Mouse (Mus musculus) spleen, postnatal 0 days (tissue): ENCODE measurements around the gene Olfr517. TPM values are rescaled to one million over a fixed set of nuclear protein-coding genes. Genes with fewer than 3 reads are reported as not detected.

ENCODE experiments used
- polyA plus RNA-seq: library from polyadenylated mRNA; unstranded; fragments of >200 nt; fragmentation: Nextera tagmentation; extraction: Ambion mirVana; gene quantifications from 2 replicates; pipeline ENCODE4 v1.2.1, GENCODE M21; 2015

Gene Olfr517
- polyA plus RNA-seq: not detected in 2 replicates

DNA sequence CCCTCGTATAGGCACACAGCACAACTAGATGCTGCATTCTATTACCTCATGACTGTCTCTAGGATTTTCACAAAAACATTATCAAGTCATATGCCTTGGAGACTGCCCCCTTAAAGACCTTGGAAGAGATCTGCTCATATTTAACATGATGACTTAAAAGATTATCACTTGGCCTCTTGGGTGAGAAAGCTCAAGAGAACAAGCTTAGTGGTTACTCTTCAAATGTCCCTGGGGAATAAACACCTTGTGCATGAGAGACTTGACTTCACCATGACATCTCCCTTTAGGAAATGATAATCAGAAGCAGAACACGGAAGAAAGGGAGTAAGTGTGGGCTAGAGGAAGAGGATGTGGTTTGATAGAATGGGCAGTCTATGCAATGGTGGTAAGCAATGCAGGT, at the start of gene Olfr517:
TSS of gene Olfr517 (minus strand) at position 101 of the 400 bp plus-strand sequence.

DNA sequence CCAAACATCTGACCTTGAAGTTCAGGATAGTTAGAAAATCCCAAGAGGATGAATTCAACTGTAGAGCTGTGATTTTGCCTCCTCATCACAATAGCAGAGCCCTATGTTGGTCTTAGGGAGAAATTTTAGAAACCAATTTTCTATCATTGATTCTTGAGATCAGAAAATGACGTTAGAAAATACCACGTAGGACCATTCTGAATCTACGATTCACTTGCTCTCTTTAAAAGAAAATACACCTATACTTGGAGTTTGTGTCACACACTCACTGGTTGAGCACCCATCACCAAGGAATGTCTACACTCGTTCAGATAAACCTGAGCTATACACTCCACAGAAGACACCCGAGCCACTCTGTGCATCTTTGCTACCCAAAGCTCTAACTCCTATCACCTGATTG, 22.1 kb upstream of the Olfr517 start, which contains the start of gene Olfr519:
TSS of gene Olfr519 (minus strand) at position 101 of the 400 bp plus-strand sequence.

DNA sequence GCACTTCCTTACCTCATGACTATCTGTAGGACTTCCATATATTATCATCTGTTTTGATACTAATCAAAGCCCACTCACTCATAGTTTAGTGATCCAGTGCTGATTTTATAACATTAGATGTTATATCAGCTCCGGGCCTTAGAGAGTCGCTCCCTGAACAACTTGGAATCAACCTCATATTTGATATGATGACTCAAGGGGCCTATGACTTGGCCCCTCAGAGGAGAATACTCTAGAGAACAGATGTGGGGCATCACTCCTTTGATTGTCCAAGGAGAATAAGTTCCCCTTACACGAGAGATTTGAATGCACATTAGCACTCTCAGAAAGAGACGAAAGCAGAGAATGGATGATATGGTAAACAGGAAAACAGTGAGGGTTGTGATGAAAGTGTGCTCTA, 12.7 kb upstream of the Olfr517 start, which contains the start of gene Olfr518:
TSS of gene Olfr518 (minus strand) at position 101 of the 400 bp plus-strand sequence.

DNA sequence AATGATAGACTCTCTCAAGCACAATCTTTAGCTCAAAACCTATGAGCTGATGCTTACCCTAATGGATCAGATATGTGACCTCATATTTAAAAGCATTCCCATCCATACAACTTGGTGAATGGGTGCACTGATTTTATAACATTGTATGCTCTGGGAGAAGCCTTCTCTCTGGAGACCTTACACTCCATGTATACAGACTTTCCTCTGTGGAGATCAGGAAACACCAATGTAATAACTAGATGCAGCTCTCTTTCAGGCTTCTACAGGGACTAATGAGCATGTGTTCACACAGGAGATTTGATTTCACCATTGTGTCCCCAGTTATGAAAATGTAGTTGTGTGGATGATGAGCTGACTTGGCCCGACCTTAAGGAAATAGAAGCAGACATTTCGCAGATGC, 21.8 kb downstream of the Olfr517 start, which contains the start of gene Olfr516:
TSS of gene Olfr516 (minus strand) at position 101 of the 400 bp plus-strand sequence.

DNA sequence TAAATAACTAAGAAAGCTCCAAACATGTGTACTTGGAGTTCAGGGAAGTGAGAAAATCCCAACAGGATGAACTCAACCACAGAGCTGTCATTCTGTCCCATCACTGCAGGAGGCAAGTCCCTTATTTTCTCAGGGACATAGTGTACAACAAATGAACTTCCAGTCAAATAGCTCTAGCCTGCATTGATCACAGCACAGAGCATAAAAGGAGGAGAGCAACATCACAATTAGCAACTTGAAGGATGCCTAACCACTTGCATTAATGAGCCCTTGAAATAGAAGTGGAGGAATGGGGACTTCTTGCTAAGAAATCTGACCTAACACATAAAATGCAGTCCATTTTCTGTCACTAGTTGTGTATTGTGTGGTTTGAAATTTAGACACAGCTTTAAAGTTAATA, 46.3 kb downstream of the Olfr517 start, which contains the start of gene Olfr514:
TSS of gene Olfr514 (minus strand) at position 101 of the 400 bp plus-strand sequence.

Other genes with a start within 250 kb of the Olfr517 start
- gene Olfr508, start 242.4 kb downstream of the Olfr517 start, polyA plus RNA-seq: not detected in 2 replicates
- gene Olfr509, start 220.5 kb downstream of the Olfr517 start, polyA plus RNA-seq: 0.04 TPM in 1 of 2 replicates, not detected in the other
- not detected in 2 replicates for gene Olfr510, start 206.0 kb downstream of the Olfr517 start, polyA plus RNA-seq
- gene Olfr512, start 159.1 kb downstream of the Olfr517 start, polyA plus RNA-seq: not detected in 2 replicates
- not detected in 2 replicates for gene Olfr513, start 121.4 kb downstream of the Olfr517 start, polyA plus RNA-seq
- gene Olfr514, start 46.4 kb downstream of the Olfr517 start, polyA plus RNA-seq: not detected in 2 replicates
- gene Olfr516, start 21.9 kb downstream of the Olfr517 start, polyA plus RNA-seq: not detected in 2 replicates
- gene Olfr518, start 12.6 kb upstream of the Olfr517 start, polyA plus RNA-seq: not detected in 2 replicates
- gene Olfr519, start 22.0 kb upstream of the Olfr517 start, polyA plus RNA-seq: not detected in 2 replicates
- gene Nlrp10, start 57.8 kb upstream of the Olfr517 start, polyA plus RNA-seq: 0.05 and 0.08 TPM in 2 replicates
- 67.5 and 71.7 TPM in 2 replicates for gene Eif3f, start 62.0 kb upstream of the Olfr517 start, polyA plus RNA-seq
- 0.02 TPM in 2 replicates for gene Tub, start 78.0 kb upstream of the Olfr517 start, polyA plus RNA-seq
- 0.38 and 0.46 TPM in 2 replicates for gene Ric3, start 211.0 kb upstream of the Olfr517 start, polyA plus RNA-seq